Mouse (Mus musculus): ENCODE measurements around the gene Tatdn3. TPM values are rescaled to one million over a fixed set of nuclear protein-coding genes. Genes with fewer than 3 reads are reported as not detected.
"Not testable (repeated sequence)": the region's sequence is repeated elsewhere in the genome, so short reads cannot be mapped to it uniquely, and the experiment has no call there.

The Tatdn3 gene
- polyA plus RNA-seq, 1 experiment, result 70.8 TPM

GRCm38 (mm10) chr1:191036554-191037334, 26.0 kb downstream of the Tatdn3 start, which contains the start of gene Spata45:
Gene Spata45 (plus strand): TSS chr1:191036639.
- DNase-seq (ENCODE audit: extremely low spot score in 1 of 2, low spot score in 1 of 2), result no peak

- peak in 1 of 2 experiments; percentile 22 for DNase-seq (ENCODE audit: extremely low spot score in 1 of 2, low spot score in 1 of 2)
Observed at GRCm38 (mm10) chr1:191035649-191036048, 27.1 kb downstream of the Tatdn3 start.

- peak in 1 of 2 experiments; percentile 20 for DNase-seq (ENCODE audit: extremely low spot score in 1 of 2, low spot score in 1 of 2)
Observed at GRCm38 (mm10) chr1:191030922-191031425, 31.8 kb downstream of the Tatdn3 start.

DNA sequence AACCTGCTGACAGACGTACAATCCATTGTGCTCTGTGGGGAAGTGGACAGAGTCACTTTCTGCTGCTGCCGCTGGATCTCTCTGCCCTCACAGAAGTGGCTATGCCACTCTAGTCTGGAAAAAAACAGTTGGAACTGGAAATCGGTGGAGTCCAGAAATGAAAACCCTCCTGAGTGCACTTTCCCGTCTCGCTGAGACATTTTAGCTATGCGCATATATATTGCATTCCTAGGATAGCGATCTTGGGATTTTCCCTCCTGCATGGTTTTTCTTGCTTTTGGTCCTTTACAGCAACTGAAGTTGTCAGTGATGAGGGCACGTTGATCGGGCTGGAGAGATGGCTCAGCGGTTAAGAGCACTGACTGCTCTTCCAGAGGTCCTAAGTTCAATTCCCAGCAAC, 32.5 kb downstream of the Tatdn3 start:
- DNase-seq (ENCODE audit: extremely low spot score in 1 of 2, low spot score in 1 of 2), result no peak

DNA sequence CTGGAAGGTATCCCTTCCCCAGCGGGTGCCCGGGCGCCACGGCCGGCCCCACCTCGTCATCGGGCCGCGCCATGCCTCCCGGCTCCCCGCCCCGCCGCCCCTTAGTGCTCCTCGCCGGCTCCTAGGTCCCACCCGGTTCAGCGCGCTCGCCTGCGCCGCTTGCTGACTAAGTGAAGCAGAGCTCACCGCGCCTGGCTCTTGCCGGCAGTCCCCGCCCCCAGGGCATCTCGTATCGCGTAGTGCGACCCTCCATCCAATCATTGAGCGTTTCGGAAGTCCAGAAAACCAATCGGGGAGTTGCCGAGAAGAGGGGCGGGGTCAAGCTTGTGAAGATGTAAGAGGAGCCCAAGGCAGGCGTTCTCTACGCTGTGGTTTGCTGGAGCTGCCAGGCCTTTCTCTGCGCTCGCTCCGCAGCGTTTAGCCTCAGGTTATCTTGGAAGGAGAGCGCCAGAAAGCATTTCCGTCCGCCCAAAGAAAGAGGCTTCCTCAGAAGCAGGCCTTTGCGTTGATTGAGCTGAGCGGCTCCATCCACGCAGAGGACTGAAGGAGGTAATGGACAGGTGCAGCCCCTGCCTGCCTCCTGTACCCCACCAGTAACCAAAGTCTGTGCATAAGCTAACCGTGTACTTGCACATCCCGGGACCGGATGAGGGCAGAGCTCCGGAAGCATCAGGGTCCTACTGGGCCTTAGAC, 36.6 kb downstream of the Tatdn3 start, which contains the start of gene Flvcr1:
Flvcr1 (minus strand) TSS at position 138 of the 693 bp plus-strand sequence.
- DNase-seq (ENCODE audit: extremely low spot score in 1 of 2, low spot score in 1 of 2), result peak; percentile 98 to 99

- DNase-seq (ENCODE audit: extremely low spot score in 1 of 2, low spot score in 1 of 2), result peak in 1 of 2 experiments; percentile 34
Observed at GRCm38 (mm10) chr1:191025016-191026012, 37.4 kb downstream of the Tatdn3 start.

GRCm38 (mm10) chr1:191023806-191024205, 38.9 kb downstream of the Tatdn3 start:
- not testable (repeated sequence) for DNase-seq (ENCODE audit: extremely low spot score in 1 of 2, low spot score in 1 of 2)

DNA sequence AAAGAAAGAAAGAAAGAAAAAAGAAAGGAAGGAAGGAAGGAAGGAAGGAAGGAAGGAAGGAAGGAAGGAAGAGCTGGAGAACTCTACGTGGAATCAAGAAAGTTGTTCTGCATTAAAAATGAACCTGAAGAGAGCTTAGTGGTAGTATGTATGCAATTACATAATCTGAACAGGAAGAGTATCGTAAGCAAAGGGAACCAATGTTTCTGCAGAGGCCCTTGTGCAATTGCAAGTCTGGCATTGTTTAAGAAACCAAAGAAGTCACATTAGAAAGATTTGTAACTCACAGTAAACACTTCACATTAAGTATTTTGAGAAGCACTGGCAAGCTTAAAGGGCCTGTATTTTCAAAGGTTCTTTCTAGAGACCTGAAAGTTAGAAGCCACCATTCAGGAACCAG, 39.6 kb downstream of the Tatdn3 start:
- DNase-seq (ENCODE audit: extremely low spot score in 1 of 2, low spot score in 1 of 2), result no peak

GRCm38 (mm10) chr1:191021016-191021415, 41.7 kb downstream of the Tatdn3 start:
- no peak for DNase-seq (ENCODE audit: extremely low spot score in 1 of 2, low spot score in 1 of 2)

GRCm38 (mm10) chr1:191020217-191020924, 42.4 kb downstream of the Tatdn3 start:
- no peak for DNase-seq (ENCODE audit: extremely low spot score in 1 of 2, low spot score in 1 of 2)

DNA sequence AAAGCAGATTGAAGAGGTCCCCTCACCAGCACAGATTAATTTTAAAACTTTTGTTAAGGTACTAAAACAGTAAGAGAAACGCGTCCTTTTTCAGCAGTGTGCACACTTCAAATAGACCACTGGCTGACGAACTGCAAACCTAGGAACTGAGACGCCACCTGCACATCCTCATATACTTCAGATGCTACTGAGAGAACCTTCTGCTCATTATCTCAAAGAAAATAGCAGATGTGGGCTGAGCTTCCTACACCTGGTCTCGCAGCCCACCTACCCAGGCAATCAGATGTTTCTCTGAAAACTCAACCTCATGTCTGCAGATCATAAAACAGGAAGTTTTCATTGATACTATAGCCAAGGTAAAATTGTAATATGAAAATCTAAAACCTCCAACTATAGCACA, 42.9 kb downstream of the Tatdn3 start:
- DNase-seq (ENCODE audit: extremely low spot score in 1 of 2, low spot score in 1 of 2), result no peak

GRCm38 (mm10) chr1:191014271-191014670, 48.5 kb downstream of the Tatdn3 start:
- DNase-seq (ENCODE audit: extremely low spot score in 1 of 2, low spot score in 1 of 2), result no peak

GRCm38 (mm10) chr1:191008707-191009106, 54.0 kb downstream of the Tatdn3 start:
- DNase-seq (ENCODE audit: extremely low spot score in 1 of 2, low spot score in 1 of 2), result no peak

GRCm38 (mm10) chr1:191002201-191002600, 60.5 kb downstream of the Tatdn3 start:
- DNase-seq (ENCODE audit: extremely low spot score in 1 of 2, low spot score in 1 of 2), result no peak

- DNase-seq (ENCODE audit: extremely low spot score in 1 of 2, low spot score in 1 of 2), result no peak
Observed at GRCm38 (mm10) chr1:191000686-191001085, 62.0 kb downstream of the Tatdn3 start.

DNA sequence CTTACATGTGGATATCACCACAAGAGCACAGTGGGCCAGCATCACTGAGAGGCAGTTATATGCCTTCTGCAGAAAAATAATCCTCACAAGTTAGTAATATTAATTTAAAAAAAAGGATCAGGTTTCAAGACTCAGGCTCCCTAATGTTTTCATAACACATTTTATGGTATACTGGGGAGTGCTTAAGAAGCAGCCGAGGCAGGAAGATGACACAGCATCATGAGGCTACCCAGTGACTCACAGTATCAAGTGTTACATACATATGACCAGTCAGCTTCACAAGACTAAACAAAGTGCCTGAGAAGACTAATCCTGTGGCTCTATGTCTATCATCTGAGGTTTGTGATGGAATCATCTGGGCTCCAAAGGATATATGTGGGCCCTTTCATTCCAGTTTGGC, 64.7 kb downstream of the Tatdn3 start:
- DNase-seq (ENCODE audit: extremely low spot score in 1 of 2, low spot score in 1 of 2), result no peak

DNA sequence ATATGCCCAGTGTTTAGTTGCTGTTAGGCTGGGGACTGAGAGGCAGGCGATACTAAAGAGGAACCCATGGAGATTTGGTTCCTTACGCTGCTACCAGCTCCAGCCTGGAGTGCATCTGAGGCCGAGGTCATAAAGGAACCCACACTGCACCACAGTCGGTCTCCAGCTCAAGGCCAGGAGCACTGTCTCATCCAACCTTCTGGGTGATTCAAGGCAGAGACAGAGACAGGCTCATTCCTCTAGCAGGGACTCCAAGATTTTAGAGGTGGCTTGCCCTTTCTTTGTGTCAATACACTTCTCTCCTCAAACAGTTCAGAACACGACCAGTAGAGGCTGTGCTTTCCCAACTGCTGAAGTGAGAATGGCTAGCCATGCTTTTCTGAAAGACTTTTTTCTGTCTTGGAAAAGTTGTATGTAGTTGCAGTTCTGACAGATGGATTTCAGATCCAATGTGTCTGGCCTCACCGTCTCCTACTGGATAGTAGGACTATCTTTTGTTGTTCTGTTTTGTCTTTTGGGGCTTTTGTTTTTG, 66.3 kb downstream of the Tatdn3 start:
- no peak for DNase-seq (ENCODE audit: extremely low spot score in 1 of 2, low spot score in 1 of 2)
